Mouse (Mus musculus) heart, embryonic 12.5 days (tissue): ENCODE data around the gene Zkscan17. TPM values are rescaled to one million over a fixed set of nuclear protein-coding genes. Genes with fewer than 3 reads are reported as not detected.
"Not testable (repeated sequence)": the region's sequence is repeated elsewhere in the genome, so short reads cannot be mapped to it uniquely, and the experiment has no call there.

Source experiments
- ATAC-seq: fragments of 200-750 bp; cut with Nextera tagmentation; 2 replicates; pipeline ENCODE4 v1.8.0; 2017; ENCODE audit warnings: moderate TSS enrichment, moderate library complexity; ENCODE audit not compliant: insufficient number of reproducible peaks, low FRiP score
- H3K27ac ChIP-seq: fragments of 300-500 bp; sonication (generic); 2 replicates; pipeline ENCODE4 v1.5.1; 2016; ENCODE audit warnings: mild to moderate bottlenecking, moderate library complexity; ENCODE audit not compliant: poor library complexity, severe bottlenecking
- H3K27me3 ChIP-seq: fragments of 300-500 bp; sonication (generic); replicated peaks from 2 replicates; pipeline ENCODE4 v1.6.1; 2016; ENCODE audit warnings: mild to moderate bottlenecking, moderate library complexity
- H3K36me3 ChIP-seq: fragments of 300-500 bp; sonication (generic); 2 replicates; pipeline ENCODE4 v1.6.1; 2016; ENCODE audit warnings: mild to moderate bottlenecking, moderate library complexity
- H3K4me1 ChIP-seq: fragments of 300-500 bp; sonication (generic); replicated peaks from 2 replicates; pipeline ENCODE4 v1.6.1; 2016; ENCODE audit warnings: mild to moderate bottlenecking
- H3K4me2 ChIP-seq: fragments of 300-500 bp; sonication (generic); 2 replicates; pipeline ENCODE4 v1.6.1; 2016; ENCODE audit warnings: mild to moderate bottlenecking, moderate library complexity
- H3K4me3 ChIP-seq: fragments of 300-500 bp; sonication (generic); 2 replicates; pipeline ENCODE4 v1.5.1; 2016; ENCODE audit warnings: mild to moderate bottlenecking
- H3K9ac ChIP-seq: fragments of 300-500 bp; sonication (generic); 2 replicates; pipeline ENCODE4 v1.6.1; 2016; ENCODE audit warnings: mild to moderate bottlenecking, moderate library complexity
- H3K9me3 ChIP-seq: fragments of 300-500 bp; sonication (generic); replicated peaks from 2 replicates; pipeline ENCODE4 v1.6.1; 2016; ENCODE audit warnings: mild to moderate bottlenecking, moderate library complexity
- WGBS: fragments of 180-500 bp; shearing (Covaris S2); methylation state at CpG from one replicate; pipeline ENCODE4 v1.1.7; 2016; 5-methylcytosine and 5-hydroxymethylcytosine counted together
- polyA plus RNA-seq: library from polyadenylated mRNA; unstranded; fragments of >200 nt; fragmentation: Nextera tagmentation; extraction: Ambion mirVana; gene quantifications from 2 replicates; pipeline ENCODE4 v1.2.1, GENCODE M21; 2016

The Zkscan17 gene
- 18.1 and 18.4 TPM in 2 replicates for polyA plus RNA-seq

DNA sequence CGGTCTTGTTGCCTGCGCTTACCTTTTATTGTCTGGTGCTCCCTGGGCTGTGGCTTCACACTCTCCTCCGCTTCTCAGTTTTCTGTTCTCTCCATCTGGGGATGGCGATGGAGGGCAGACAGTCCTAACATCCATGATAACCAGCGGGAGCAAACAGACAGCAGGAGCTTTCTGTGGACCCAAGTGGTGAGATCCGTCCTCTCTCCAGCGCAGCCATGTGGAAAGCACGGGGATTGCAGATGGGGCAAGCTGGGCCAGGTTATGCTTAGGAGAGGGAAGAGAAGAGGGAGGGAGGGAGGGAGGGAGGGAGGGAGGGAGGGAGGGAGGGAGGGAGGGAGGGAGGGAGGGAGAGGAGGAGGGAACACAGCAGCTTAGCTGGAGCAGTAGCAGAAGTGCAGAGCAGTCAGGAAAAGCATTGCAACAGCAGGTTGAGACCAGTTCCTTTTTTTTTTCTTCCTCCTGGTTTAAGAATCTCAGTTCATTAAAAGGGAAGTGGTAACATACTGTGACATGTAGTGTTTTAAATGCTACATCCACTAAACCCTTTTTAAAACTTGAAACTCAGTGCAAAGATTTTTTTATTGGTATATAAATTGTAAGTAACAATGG is at the start of gene Zkscan17:
TSS of gene Zkscan17 (minus strand) at position 280 of the 609 bp plus-strand sequence.
- no peak within 1 kb of the TSS for H3K4me3 ChIP-seq
- no peak for ATAC-seq
- H3K4me1 ChIP-seq: no peaks in the 10 kb centered on the region
- no peak within 1 kb of the TSS for H3K27ac ChIP-seq
- no peaks in the 10 kb centered on the region; the same call in 1 of the 2 replicates for H3K27me3 ChIP-seq
- no peaks in the 10 kb centered on the region for H3K9me3 ChIP-seq
- 46% methylated on average over 8 of the region's 8 CpGs for WGBS
- H3K9ac ChIP-seq: no peak within 1 kb of the TSS
- no peaks in the 10 kb centered on the region for H3K36me3 ChIP-seq
- no peak within 1 kb of the TSS for H3K4me2 ChIP-seq

- H3K27ac ChIP-seq, H3K36me3 ChIP-seq: not testable (repeated sequence)
Measured at GRCm38 (mm10) chr11:59576135-59576534, 49.6 kb upstream of the Zkscan17 start, which contains the start of gene Olfr222. Gene Olfr222, minus strand, starts transcription at chr11:59576235.

DNA sequence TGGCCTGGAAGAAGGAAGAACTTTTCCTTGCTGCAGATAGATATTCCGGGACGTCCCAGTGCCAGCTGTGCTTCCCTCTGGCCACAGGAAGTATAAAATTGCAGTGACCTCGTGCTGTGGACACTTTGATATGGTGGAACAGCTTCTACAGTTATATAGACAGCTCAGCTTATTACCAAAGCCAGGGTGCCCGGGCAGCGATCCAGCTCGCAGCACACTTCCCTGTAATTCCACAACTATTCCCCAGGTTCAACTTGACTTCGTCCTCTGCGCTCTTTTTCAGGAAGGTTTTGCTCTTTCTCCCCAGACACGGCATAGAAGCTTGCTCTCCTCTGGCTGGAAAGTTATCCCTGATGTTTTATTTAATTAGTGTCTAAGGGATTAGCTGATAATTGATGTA is 49.2 kb upstream of the Zkscan17 start:
- Histone ChIP-seq H3K36me3 (no peaks in the 10 kb centered on the region), H3K4me2 (no peak overlapping the region), H3K4me1 (no peaks in the 10 kb centered on the region), H3K9ac (no peak overlapping the region), H3K9me3 (no peaks in the 10 kb centered on the region), H3K27ac (no peak overlapping the region), H3K4me3 (no peak overlapping the region), H3K27me3 (peaks cover 48% of the 10 kb centered on the region)
- no peak for ATAC-seq
- WGBS: 57% methylated on average over 9 of the region's 9 CpGs

More at GRCm38 (mm10) chr11:59576135-59576534, 49.6 kb upstream of the Zkscan17 start, which contains the start of gene Olfr222:
- H3K4me2 ChIP-seq, H3K4me1 ChIP-seq, H3K9ac ChIP-seq, ATAC-seq, H3K9me3 ChIP-seq, H3K4me3 ChIP-seq: not testable (repeated sequence)
- H3K27me3 ChIP-seq: peaks cover 44% of the 10 kb centered on the region

DNA sequence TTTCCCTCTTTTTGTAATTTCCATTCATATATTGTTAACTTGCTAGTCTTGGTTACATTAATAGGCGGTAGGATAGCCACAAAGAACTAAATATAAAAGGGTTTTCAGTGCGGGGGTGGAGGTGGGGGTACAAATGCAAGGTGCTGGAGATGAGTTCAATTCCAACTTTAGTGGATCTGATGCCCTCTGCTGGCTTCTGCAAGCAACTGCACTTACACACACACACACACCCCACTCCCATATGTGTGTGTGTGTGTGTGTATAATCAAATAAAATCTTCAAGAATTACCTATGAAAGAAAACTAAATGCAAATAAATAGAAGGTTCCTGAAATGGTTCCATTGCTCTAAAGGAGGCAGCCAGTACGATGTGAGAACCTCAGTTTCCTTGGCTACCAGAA is 42.8 kb upstream of the Zkscan17 start:
- no peak for ATAC-seq
- H3K27me3 ChIP-seq: peaks cover 48% of the 10 kb centered on the region
- H3K9ac ChIP-seq: no peak overlapping the region
- H3K9me3 ChIP-seq: no peaks in the 10 kb centered on the region
- H3K4me2 ChIP-seq: no peak overlapping the region
- no peak overlapping the region for H3K27ac ChIP-seq
- no peak overlapping the region for H3K4me3 ChIP-seq
- no peaks in the 10 kb centered on the region for H3K36me3 ChIP-seq
- 56% methylated on average over 3 of the region's 3 CpGs for WGBS
- no peaks in the 10 kb centered on the region for H3K4me1 ChIP-seq

- Histone ChIP-seq H3K4me2 (no peak overlapping the region), H3K27me3 (peaks cover 4% of the 10 kb centered on the region; the same call in 1 of the 2 replicates), H3K4me3 (no peak overlapping the region), H3K4me1 (no peaks in the 10 kb centered on the region), H3K9me3 (no peaks in the 10 kb centered on the region), H3K27ac (no peak overlapping the region), H3K9ac (no peak overlapping the region), H3K36me3 (no peaks in the 10 kb centered on the region)
- 72% methylated on average over 9 of the region's 9 CpGs for whole genome bisulfite sequencing
- no peak for ATAC-seq
Measured at GRCm38 (mm10) chr11:59562837-59563236, 36.3 kb upstream of the Zkscan17 start.

GRCm38 (mm10) chr11:59562336-59562735 is 35.8 kb upstream of the Zkscan17 start:
- WGBS: 81% methylated on average over 4 of the region's 4 CpGs

DNA sequence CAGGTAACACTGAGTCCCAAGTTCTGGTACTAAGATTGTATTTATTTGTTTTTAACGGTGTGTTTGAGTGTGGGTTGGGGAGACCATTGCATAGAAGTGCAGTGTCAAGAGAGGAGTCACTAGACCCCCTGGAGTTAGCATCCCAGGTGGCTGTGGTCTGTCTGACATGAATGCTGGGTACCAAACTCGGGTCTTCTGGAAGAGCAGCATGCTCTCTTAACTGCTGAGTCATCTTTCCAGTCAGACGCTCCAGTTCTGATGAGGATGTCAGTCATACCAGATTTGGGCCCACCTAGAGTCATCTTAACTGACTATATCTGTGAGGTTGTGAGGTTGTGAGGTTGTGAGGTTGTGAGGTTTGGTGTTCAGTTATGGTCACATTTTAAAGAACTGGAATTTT is 34.4 kb upstream of the Zkscan17 start:
- Histone ChIP-seq H3K36me3 (no peaks in the 10 kb centered on the region), H3K4me2 (no peak overlapping the region), H3K27ac (no peak overlapping the region), H3K9me3 (no peaks in the 10 kb centered on the region), H3K9ac (no peak overlapping the region), H3K4me1 (no peaks in the 10 kb centered on the region), H3K27me3 (no peaks in the 10 kb centered on the region), H3K4me3 (no peak overlapping the region)
- ATAC-seq: no peak
- WGBS: 65% methylated on average over 3 of the region's 3 CpGs

More at GRCm38 (mm10) chr11:59562336-59562735, 35.8 kb upstream of the Zkscan17 start:
- ATAC-seq: no peak
- H3K4me2 ChIP-seq: no peak overlapping the region
- H3K9ac ChIP-seq: no peak overlapping the region
- H3K4me1 ChIP-seq: no peaks in the 10 kb centered on the region
- H3K4me3 ChIP-seq: no peak overlapping the region
- no peaks in the 10 kb centered on the region for H3K36me3 ChIP-seq
- H3K27me3 ChIP-seq: no peaks in the 10 kb centered on the region; the same call in 1 of the 2 replicates
- no peaks in the 10 kb centered on the region for H3K9me3 ChIP-seq
- H3K27ac ChIP-seq: no peak overlapping the region

GRCm38 (mm10) chr11:59554535-59554934 is 28.0 kb upstream of the Zkscan17 start:
- no peak overlapping the region for H3K4me2 ChIP-seq
- no peak overlapping the region for H3K27ac ChIP-seq
- ATAC-seq: no peak
- H3K36me3 ChIP-seq: no peaks in the 10 kb centered on the region
- H3K4me3 ChIP-seq: no peak overlapping the region
- H3K9ac ChIP-seq: no peak overlapping the region
- H3K27me3 ChIP-seq: 0 out of 2 replicates have a peak, but pooled peaks cover 12% of the 10 kb centered on the region
- WGBS: 76% methylated on average over 8 of the region's 8 CpGs
- H3K4me1 ChIP-seq: no peaks in the 10 kb centered on the region
- H3K9me3 ChIP-seq: no peaks in the 10 kb centered on the region

GRCm38 (mm10) chr11:59554127-59554526 is 27.6 kb upstream of the Zkscan17 start:
- H3K4me2 ChIP-seq: no peak overlapping the region
- 91% methylated on average over 11 of the region's 11 CpGs for WGBS
- no peak for ATAC-seq

GRCm38 (mm10) chr11:59544005-59544404 is 17.5 kb upstream of the Zkscan17 start:
- Histone ChIP-seq H3K9ac (no peak overlapping the region), H3K36me3 (no peaks in the 10 kb centered on the region), H3K9me3 (no peaks in the 10 kb centered on the region), H3K4me1 (no peaks in the 10 kb centered on the region), H3K4me3 (no peak overlapping the region), H3K27me3 (0 out of 2 replicates have a peak, but pooled peaks cover 4% of the 10 kb centered on the region), H3K4me2 (no peak overlapping the region), H3K27ac (no peak overlapping the region)
- ATAC-seq: no peak
- WGBS: 75% methylated on average over 9 of the region's 9 CpGs

More at GRCm38 (mm10) chr11:59554127-59554526, 27.6 kb upstream of the Zkscan17 start:
- H3K9me3 ChIP-seq: no peaks in the 10 kb centered on the region
- H3K4me3 ChIP-seq: no peak overlapping the region
- H3K9ac ChIP-seq: no peak overlapping the region
- H3K4me1 ChIP-seq: no peaks in the 10 kb centered on the region
- H3K36me3 ChIP-seq: no peaks in the 10 kb centered on the region
- no peak overlapping the region for H3K27ac ChIP-seq
- H3K27me3 ChIP-seq: 0 out of 2 replicates have a peak, but pooled peaks cover 12% of the 10 kb centered on the region

GRCm38 (mm10) chr11:59543376-59543775 is 16.8 kb upstream of the Zkscan17 start:
- Histone ChIP-seq H3K36me3 (no peaks in the 10 kb centered on the region), H3K27ac (no peak overlapping the region), H3K9ac (no peak overlapping the region), H3K27me3 (0 out of 2 replicates have a peak, but pooled peaks cover 4% of the 10 kb centered on the region), H3K9me3 (no peaks in the 10 kb centered on the region), H3K4me3 (no peak overlapping the region), H3K4me2 (no peak overlapping the region), H3K4me1 (0 out of 2 replicates have a peak, but pooled peaks cover 2% of the 10 kb centered on the region)
- WGBS: 83% methylated on average over 3 of the region's 3 CpGs
- no peak for ATAC-seq
